Mouse (Mus musculus) small intestine, adult 10 weeks (tissue): ENCODE results near the gene Arhgef9. TPM values are rescaled to one million over a fixed set of nuclear protein-coding genes. Genes with fewer than 3 reads are reported as not detected.

Experiments used
- polyA plus RNA-seq: library from polyadenylated mRNA; stranded (reverse); fragments of 350-450 nt; fragmentation: Illumina TruSeq; extraction: RNeasy Lipid Tissue Mini Kit (QIAGEN cat#74804); gene quantifications from one replicate; pipeline ENCODE4 v1.2.3, GENCODE M21; 2014; ENCODE audit warnings: low replicate concordance

Arhgef9 gene
- polyA plus RNA-seq: 4.2 TPM

DNA sequence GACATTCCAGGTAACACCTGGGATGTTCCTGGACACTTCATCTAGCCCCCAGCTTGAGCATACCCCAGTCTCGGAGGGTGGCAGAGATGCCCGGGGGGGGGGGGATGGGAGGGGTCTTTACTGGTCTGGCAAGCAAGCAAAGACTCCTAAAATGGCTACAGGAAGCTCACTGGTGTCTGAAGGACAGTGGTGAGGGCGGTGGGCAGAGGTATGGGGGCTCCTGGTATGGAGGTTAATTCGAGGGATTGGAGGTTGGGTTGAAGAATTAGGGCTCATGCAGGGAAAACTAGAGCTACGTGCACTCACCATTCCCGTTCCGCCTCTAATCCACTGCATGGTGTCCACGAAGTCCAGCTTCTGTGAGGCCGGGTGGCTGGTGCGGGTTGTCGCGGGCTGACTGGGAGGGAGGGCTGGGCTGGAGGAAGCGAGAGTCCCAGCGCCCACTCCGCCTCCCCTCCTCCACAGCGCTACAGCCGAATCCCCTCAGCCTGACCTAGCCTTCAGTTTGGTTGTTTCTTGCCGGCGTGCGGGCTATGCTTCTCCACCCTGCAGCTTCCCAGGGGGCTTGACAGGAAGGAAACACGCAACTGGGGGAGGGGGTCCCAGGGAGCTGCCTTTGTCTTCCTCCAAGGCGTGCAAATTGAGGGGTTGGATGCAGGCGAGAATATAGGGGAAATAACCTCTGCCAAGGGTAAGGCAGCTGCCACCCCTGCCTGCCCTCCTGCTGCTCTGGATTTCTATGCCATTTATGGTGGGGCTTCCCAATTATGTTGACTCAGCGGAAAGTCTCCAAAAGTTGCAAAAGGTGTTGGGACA, at the start of gene Arhgef9:
Gene Arhgef9 (minus strand): TSS at position 753 of the 816 bp plus-strand sequence.

DNA sequence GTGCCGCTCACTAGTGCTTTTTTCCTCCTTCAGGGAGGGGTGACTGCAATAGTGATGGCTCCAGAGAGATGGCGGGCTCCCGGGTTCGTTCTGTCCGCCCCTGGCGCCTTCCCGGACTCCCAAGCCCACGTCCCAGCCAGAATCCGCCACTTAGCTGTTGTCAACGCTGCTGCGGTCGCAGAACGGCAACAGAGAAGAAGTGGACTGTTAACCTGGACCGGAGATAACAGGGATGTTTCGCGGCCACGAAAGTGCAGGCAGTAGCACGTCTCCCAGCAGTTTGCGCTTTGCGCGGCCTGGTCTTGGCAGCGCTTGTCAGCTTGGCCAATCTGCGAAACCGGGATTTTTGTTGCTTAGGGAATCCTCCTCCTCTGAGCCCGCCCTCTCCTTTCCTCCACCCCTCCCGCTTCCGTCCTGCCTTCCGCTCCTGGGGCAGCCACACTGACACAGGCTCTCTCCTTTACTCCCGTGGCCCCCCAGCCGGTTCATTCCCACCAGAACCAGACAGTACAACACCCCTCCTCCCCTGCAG, 170.2 kb downstream of the Arhgef9 start, which contains the start of gene Spin4:
Gene Spin4 (minus strand): TSS at position 322 of the 532 bp plus-strand sequence.

Other genes starting within 250 kb of the Arhgef9 start
- gene Spin4, start 170.2 kb downstream of the Arhgef9 start, polyA plus RNA-seq: 0.71 TPM
- gene Amer1, start 248.0 kb upstream of the Arhgef9 start, polyA plus RNA-seq: 4.1 TPM